Comparison of ENCODE assay signal across 10 mouse cellular contexts in genomic region chr7:66292552-66293376, GRCm38 (mm10).
DNase-seq lines count a peak whose midpoint lies in the region; TF ChIP-seq lines count a peak whose summit lies in the region.
"Had no signal": no experiment of that assay in that cellular context is flagged by ENCODE, and none has a peak within 500 bp of the region (broad histone marks: within the 10 kb centered on the region; RNA-seq: fewer than 3 reads in every experiment).

No protein-coding gene starts in this region.

- peak; percentile 11 for DNase-seq in kidney, adult 2 months
- DNase-seq in kidney, postnatal 25 days = no peak
- DNase-seq in MN1 (ENCODE audit: low spot score) = peak; percentile 65
- peak; percentile 70 for DNase-seq in embryo, embryonic 10.5 days (ENCODE audit: low spot score)
- DNase-seq in lung, postnatal 36 days = peak; percentile 40
- no peak for DNase-seq in layer of hippocampus, adult 2 months (ENCODE audit: low spot score in 2 of 2)
- DNase-seq in gastrocnemius, postnatal 10 days = no peak
- no peak for DNase-seq in left cerebral cortex, postnatal 36 days (ENCODE audit: low spot score in 2 of 2)
- DNase-seq: cerebellum, postnatal 36 days had no signal

- no peak for TF ChIP-seq POLR2A in kidney, adult 2 months (IDR thresholded peaks at IDR 0.05; ENCODE audit: low read depth, low read length)

- no peak overlapping the region for H3K27ac ChIP-seq in kidney, adult 2 months (ENCODE audit: insufficient read depth, low read depth, low read length)
- H3K27ac ChIP-seq in layer of hippocampus, adult 2 months = no peak overlapping the region

- intact Hi-C loops in left cerebral cortex, postnatal 36 days (cut with DNase I) = no loop called here

- WGBS in kidney, adult 2 months = 66% methylated on average over 19 of the region's 19 CpGs

- TF ChIP-seq CTCF in kidney, adult 2 months (conservative IDR thresholded peaks at IDR 0.05; ENCODE audit: insufficient read depth, insufficient read length, low read depth, low read length) = no peak
- TF ChIP-seq CTCF in layer of hippocampus, adult 2 months (conservative IDR thresholded peaks at IDR 0.05) = no peak

- H3K4me1 ChIP-seq in kidney, adult 2 months (ENCODE audit: control insufficient read depth, insufficient read depth, low read length) = no peaks in the 10 kb centered on the region

- H3K36me3 ChIP-seq in kidney, adult 2 months (ENCODE audit: control insufficient read depth, insufficient read depth, low read length) = no peaks in the 10 kb centered on the region

- no peak overlapping the region for H3K4me3 ChIP-seq in kidney, adult 2 months (ENCODE audit: insufficient read depth, low read depth, low read length)
- no peak overlapping the region for H3K4me3 ChIP-seq in layer of hippocampus, adult 2 months

- H3K27me3 ChIP-seq in kidney, adult 2 months (replicated peaks; ENCODE audit: control insufficient read depth, insufficient read depth, low read length) = no peaks in the 10 kb centered on the region
- H3K27me3 ChIP-seq: megakaryocyte, embryonic 14.5 days had no signal

Comparison
In these comparisons a context has a peak if more than half of its experiments do, and no peak if none do; other contexts are left out.
1. DNase-seq: peak in kidney, adult 2 months (single experiment), MN1 (single experiment), embryo, embryonic 10.5 days (single experiment) and lung, postnatal 36 days (single experiment); none in kidney, postnatal 25 days (0 of 2), layer of hippocampus, adult 2 months (0 of 2), gastrocnemius, postnatal 10 days (single experiment) and left cerebral cortex, postnatal 36 days (0 of 2).